Mouse (Mus musculus) thymus, postnatal 0 days (tissue): Measurements from ENCODE around the gene Crispld2. TPM values are rescaled to one million over a fixed set of nuclear protein-coding genes. Genes with fewer than 3 reads are reported as not detected.

ENCODE experiments used
- DNase-seq: peaks from one replicate; pipeline ENCODE4 v3.0.0-alpha.2; 2015; ENCODE audit warnings: low spot score
- polyA plus RNA-seq: library from polyadenylated mRNA; unstranded; fragments of >200 nt; fragmentation: Nextera tagmentation; extraction: Ambion mirVana; gene quantifications from 2 replicates; pipeline ENCODE4 v1.2.1, GENCODE M21; 2015

The Crispld2 gene
- polyA plus RNA-seq, 1 experiment from 2014 or later, result 2.4 TPM

DNA sequence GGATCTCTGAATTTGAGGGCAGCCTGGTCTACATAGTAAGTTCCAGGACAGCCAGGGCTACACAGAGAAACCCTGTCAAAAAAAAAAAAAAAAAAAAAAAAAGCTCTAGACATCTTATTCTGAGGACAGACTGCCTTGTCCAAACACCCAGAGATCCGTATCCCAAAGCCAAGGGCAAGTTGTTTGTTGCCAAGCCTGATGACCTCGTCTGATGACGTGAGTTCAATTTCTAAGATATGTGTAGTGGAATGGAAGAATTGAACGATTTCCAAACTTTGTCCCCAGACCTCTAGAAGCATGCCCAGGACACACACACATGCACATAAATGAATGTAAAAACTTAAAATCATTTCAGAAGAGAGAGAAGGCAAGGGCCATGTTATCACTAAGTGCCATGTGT is 74.0 kb downstream of the Crispld2 start:
- DNase-seq, result no peak

DNA sequence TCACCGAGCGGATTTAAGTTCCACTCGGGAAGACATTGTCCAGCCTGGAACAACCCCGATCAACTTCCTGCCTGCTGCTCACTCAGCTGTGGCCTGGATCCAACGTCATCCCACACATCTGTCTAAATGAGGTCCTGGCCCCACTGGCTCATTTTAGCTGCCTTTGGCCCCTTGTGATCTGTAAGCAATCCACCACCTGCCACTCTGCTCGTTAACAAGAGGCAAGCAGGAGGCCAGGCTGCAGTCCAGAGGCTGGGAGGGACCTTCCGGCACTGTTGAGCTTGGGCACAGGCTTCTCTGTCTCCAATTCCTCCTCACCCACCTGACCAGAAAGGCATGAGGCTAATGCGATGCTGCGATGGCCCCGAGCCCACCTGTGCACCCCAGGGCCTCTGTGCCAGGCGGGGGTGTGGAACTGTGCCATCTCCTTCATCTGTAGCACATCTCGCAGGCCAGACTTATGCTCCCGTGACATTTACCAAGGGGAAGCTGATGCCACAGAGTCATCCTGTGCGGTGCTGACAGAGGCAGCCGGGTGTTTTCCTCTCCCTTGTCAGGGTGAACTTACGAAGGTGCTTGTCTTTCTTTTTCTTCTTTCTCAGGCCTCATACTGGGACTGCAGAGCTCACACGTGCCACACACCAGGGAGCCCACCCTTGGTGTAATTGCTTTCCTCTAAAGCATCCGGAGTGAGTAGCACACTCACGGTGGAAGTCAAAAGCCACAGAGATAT is 75.9 kb downstream of the Crispld2 start:
- DNase-seq, result peak; percentile 87

DNA sequence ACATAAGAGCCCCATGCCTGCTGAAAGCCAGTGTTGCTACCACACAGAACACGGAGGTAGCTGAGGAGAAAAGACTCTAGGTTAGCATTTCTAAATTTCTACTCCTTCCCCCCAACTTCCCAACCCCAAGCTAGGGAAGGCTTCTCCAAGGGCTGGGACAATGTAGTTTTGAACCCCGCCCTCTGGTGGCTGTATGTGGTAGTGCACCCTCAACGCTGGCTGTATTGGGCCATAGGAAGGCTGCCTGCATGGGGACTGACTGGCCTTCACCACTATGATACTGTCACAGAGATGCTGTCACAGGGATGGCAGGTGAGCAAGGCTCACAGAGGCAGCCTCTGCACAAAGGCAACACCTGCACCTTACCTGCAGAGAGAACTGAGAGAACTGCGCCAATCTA is 79.4 kb downstream of the Crispld2 start:
- DNase-seq, result peak; percentile 75

DNA sequence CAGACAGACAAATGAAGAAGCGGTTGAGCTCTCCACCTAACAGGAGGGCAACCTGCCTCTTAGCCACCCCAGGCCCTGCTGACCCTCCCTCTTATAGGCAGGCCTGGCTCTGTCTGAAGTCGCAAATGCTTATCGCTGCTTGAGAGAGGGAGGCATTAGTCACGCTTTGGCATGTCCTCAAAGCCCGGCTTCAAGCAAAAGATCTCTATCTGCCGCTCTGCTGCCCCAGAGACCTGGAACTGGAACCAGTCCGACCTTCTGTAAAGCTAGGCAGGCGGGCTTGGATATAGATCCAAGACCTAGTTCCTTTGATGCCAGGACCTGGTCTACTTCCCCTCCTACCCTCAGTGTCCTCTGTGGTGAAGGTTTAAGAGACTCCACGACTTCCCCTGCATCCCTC is 80.0 kb downstream of the Crispld2 start:
- no peak for DNase-seq

DNA sequence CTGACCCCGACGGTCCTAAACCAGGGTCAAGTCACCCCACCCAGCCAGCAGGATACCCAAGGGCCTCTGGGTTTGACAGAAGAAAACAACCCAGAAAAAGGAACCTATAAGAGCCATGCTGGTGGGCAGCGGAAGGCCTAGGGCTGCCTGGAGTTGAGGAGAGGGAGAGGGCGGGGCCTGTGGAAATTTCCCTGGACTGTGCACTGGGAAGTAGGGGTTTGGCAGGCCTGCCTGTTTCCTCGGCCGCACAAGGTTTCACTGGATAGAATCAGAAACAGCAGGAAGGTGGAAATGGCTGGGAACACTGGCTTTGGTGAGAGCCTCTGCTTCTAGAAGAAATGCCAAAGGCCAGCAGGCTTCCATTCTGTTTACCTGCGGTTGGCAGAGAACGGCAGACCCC is 80.6 kb downstream of the Crispld2 start:
- no peak for DNase-seq

DNA sequence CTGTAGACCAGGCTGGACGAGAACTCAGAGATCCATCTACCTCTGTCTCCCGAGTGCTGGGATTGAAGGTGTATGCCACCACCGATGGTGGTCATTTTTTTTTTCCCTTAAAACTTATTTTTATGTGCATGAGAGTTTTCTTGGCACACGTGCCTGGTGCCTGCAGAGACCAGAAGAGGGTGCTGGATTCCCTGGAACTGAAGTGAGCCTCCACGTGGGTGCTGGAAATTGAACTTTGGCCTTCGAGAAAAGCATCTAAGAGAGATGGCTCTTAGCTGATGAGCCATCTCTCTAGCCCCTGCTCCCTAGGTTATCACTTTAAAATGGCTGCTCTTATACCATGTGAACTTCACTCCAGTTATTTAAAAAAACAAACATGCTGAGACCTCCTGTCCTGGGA is 82.3 kb downstream of the Crispld2 start:
- DNase-seq, result no peak

DNA sequence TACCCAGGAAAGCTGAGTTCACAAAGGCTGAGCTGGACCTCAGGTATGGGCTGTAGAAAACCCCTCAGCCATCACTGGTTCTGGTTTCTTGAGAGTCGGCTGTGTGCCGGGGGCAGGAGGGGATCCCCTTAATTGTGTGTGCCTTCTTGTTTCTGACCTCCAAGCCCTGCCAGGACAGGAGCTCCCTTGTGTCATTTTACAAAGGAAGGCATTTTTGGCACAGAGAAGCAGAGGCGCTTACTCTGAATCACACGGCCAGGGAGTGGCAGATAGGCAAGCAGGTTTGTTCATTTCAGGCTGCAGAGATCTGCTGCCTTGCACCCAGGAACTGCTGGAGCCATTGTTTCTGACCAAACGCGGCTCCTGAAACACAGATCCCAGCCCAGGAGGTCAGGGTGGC is 83.1 kb downstream of the Crispld2 start:
- DNase-seq, result no peak

DNA sequence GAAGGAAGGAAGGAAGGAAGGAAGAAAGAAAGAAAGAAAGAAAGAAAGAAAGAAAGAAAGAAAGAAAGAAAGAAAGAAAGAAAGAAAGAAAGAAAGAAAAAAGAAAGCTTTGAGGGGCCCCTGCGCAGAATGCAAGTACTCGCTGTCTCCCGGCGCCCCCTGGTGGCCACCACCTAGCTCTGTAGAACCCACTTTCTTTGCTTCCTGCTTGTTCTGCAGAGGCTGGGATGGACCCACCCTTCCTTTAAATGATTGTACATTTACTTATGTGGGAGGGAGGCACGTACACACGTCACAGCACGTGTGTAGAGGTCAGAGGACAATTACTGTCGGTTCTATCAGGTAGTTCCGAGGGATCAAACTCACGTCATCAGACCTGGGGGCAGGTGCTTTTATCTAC is 85.8 kb downstream of the Crispld2 start:
- peak; percentile 82 for DNase-seq

DNA sequence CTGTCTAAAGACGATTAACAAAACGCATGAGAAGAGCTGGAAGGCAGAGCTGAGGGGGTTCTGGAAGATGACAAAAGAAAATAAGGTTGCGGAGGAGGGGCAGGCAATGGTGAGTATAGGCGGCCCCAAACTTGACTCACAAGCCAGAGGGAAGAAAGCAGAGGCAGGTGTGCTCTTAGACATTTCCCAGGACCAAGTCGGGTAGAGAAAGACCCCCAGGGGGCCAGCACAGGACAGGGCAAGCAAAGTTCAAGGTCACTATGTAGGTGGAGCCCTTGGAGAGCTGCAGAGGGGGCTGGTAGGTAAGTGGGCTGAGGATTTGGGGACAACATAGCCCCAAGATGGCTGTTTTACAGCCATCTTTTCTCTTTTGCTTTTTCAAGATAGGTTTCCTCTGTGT is 87.1 kb downstream of the Crispld2 start:
- no peak for DNase-seq

DNA sequence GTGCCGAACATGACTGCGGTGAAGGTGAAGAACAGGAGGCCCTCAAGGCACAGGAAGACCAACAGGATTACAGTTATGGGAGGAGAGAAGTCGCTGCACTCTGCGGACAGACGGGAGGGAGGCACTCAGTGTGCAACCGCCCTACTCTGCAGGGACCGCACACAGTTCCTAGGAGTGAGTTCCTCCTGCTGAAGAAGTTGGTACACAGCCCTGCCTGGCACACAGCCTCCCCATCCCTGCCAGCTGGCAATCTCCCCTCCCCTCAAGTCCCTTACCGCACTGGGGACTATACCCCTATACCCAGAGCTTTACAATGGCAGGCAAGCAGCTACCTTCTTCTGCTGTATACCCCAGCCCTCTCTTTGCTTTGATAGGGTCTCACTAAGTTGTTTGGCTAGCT is 91.0 kb downstream of the Crispld2 start:
- DNase-seq, result no peak

DNA sequence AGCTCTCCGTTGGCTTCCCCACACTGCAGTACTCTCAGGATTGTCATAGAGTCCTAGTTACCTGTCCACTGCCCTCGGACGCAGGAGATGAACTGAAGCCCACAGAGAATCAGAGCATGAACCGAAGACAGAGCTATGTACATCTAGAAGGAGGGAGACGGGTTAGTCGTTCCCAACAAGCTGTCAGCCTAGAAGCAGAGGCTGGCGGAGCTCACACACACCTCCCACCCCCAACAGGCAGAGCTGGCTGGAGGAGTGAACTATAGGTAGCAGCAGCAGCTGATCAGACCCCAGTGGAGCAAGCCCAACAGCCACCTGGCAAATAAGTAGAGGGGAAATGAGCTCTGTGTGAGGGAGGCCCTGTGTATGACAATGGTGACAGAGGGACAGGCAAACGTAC is 92.5 kb downstream of the Crispld2 start:
- DNase-seq, result no peak

DNA sequence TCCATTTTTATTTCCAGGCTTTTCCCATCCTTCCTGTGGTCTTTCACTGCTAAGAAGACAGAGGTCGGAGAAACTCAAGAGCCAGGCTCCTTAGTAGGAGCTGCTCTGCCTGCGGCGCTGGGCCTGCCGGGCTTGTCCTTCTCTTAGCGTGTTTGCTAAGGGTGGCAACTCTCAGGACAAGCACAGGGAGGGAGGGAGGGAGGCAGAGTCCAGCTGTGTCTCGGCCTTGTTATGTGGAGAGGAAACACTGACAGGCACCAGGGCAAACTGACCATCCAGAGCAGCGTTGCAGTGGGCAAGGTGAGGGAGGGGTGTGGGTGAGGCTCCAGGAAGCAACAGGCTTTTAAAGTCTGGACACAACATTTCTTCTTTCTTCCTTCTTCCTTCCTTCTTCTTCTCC is 97.3 kb downstream of the Crispld2 start:
- DNase-seq, result no peak

DNA sequence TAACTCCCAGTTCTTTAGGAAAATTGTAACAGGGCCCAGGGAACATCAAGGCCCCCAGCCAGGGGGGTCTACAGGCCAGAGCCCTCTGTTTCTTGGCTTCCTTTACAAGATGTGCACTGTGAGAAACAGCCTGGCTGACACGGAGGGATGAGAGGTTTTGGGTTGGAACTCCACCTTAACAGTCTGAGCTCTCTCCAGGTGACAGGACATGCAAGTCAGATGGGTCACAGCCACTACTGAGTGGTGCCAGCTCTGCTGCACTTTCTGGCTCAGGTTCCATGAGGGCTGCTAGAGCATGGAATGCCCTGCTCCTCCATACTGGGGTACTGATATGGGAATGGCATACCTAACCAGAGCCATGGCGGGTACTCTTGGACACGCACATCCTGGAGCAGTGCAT is 98.8 kb downstream of the Crispld2 start:
- no peak for DNase-seq

DNA sequence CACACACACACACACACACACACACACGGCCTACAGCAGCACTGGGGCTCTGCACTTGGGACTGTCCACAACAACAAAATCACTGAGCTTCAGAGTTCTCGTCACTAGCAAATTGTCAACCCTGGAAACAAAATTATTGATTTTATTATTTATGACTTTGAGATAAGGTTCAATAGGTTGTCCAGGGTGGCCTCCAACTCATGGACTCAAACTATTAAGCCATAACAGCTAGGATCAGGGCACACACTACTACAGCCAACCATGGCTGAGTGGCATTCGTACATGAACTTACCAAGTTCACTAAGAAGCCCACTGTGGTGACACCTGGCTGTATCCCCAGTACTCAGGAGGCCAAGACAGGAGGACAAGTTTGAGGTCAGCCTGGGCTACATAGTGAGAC is 100.9 kb downstream of the Crispld2 start:
- DNase-seq, result no peak

DNA sequence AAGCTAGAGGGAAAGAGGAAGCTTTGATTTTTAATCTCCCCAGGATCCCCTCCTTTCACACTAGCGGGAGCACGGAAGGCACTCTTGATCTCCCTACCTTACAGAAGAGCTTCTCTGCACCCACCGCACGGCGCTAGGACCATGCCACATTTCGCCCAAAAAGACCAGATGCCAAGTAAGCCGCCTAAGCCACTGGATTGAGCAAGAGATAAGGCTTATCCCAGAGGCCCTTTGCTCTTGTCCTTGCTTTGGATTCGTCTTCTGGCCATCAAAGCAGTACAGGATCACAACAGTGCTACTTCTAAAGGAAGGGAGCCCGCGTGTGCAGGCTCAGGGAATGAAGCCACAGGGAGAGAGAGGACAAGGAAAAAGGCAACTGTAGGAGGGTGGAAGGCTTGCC is 102.6 kb downstream of the Crispld2 start:
- DNase-seq, result no peak

DNA sequence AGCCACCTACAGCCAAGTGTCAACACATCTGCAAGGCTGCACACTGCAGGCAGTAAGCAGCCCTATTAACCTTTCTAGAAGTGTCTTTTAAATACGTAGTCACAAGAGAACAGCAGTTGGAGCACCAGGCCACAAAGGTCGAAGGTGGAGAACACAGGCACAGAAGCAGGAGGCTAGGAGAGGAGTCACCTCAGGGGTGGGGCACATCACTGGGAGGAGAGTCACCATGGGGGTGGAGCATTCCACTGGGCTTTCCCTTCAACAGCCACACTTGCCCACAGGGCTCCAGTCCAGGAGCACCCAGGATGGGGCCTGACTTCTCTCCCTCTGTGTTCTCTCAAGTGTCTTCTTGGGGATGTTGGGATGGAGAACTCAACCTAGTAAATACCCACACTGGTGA is 104.2 kb downstream of the Crispld2 start:
- no peak for DNase-seq

DNA sequence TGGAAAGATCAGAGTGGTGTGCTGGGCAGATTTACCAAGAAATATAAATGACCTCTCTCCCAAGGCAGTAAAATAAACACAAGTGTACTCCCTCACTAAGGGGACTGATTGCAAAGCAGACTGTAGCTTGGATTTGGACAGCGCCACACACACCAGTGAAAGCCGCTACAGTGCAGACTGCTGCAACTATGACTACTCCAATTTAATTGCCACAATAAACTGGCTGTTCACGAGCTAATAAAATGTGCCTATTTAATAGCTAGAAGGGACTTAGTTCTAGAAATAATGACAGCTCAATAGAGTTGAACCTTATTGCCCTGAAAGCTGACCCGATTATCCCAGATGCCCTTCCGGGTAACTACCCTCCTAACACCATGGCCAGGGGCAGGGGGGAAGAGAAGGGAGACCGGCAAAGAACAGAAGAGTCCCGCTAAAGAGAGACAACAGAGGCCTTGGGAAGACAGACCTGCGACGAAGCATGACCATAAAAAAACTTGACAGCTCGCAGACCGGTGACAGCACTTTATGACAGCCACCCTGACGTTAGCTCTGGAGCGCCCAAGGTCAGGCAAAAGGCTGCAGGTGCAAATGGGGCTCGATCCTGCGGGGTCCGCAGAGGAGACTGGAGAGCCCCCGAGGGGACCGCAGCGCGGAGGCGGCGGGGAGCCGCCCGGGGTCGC is 108.3 kb downstream of the Crispld2 start:
- no peak for DNase-seq

DNA sequence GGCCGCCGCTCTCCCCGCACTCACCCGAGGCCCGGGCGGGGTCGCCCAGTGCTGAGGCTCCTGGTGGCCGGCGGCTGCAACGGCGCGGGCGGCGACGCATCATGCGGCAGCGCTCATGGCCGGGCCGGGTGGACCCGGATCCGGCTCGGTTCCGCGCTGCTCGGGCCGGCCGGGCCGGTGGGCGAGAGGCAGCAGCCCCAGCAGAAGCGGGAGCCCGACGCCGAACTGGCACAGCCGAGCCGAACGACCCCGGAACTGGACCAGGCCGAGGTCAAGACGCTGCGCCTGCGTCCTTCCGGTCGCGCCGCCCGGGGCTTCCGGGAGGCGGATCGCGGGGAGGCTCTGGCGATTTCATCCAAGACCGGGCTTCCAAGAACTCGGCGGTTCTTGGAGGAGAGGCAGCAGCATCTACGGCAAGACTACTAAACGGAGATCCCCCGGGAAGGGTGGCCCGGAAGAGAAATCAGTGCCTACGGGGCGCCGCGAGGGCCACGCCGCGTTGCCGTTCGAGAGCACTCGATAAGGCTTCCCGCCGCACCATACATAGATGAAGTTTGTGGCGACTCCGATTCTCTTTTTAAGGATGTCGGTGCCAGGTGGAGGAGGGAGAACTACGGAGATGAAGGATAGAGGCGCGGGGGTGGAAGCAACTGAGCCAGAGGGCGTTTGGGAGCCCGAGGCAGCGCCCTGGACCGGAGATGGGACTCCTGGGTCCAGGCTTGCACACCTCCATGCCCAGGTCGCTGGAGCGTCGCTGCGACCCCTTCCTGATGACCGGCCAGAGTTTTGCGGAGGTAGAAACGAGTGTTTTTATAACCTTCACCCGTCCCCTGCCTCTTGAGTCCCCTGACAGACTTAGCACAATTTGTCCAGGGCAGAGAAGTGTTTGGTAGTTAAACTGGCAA is 109.1 kb downstream of the Crispld2 start, which contains the start of gene Zdhhc7:
TSS of gene Zdhhc7 (minus strand) at position 415 of the 905 bp plus-strand sequence.
- DNase-seq, result peak; percentile 74
